Mouse (Mus musculus) frontal cortex, adult (tissue): ENCODE data around the gene Zglp1.

Experiments
- ATAC-seq: cut with Nextera tagmentation; 2 replicates; pipeline ENCODE4 v1.9.2; 2017; ENCODE audit warnings: mild to moderate bottlenecking, moderate library complexity, mixed read lengths; ENCODE audit not compliant: low TSS enrichment

Zglp1 gene

DNA sequence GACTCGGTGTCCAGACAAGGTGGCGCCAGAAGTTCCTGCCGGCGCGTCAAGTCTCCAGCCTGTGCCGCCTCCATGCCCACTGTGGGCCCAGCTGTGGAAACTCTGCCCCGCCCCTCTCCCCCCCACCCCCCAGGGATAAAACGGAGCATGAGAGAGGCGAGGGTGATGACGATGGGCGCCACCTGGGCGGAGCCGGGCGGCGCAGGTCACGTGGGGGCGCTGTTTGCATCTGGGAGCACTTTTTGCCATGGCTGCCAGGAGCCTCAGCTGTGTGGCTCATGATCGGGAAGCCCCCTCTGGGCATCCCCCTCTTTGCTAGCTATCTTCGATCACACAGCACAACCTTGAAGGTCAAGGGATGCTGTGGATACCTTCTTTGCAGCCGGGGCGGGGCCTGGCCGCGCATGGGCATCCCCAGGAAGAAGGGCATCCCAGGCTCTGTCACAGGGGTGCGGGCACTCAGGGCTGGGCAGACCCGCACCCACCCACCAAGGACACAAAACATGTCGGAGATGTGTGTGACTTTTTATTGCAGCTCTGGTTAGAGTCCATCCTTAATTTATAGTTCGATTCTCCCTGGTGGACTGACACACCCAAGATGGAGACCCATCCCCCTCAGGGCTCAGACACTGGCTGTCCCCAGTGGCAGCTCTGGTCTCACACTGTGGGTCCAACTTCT is at the start of gene Zglp1:
Zglp1 (minus strand) TSS at position 88 of the 679 bp plus-strand sequence.
- no peak for ATAC-seq

DNA sequence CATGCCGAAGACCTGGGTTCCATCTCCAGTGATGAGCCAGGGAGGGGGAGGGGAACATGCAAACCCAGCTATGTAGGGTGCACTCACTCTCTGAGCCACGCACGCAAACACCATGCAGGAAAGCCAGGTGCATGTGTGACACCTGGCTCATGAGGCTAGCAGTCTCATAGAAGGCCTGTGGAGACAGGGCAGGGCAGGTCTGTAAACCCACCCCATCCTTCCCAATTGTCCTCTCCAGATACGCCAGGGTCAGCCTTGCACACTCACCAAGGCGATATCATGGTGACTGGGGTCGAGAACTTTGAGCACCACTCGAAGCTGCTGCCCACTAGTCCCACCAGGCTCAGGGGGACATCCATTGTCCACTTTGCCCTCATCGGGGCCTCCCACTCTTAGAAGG is 48.2 kb upstream of the Zglp1 start:
- ATAC-seq = no peak

DNA sequence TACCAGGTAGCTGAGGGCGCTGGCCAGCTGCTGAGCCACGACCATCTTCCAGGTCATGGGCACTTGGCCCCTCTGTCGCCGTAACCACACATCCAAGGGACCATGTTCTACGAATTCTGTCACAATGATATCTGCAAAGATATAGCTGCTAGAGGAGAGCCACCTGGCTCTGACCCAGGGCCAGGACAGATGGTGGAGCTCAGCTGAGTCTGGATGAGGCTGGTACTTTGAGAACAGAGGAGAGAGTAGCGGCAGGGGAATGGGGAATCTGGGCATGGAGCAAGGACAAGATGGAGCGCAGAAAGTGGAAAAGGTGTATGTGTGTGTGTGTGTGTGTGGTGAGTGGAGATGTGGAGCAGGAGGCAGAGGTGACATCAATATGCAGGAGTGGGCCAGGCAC is 47.3 kb upstream of the Zglp1 start:
- no peak for ATAC-seq

DNA sequence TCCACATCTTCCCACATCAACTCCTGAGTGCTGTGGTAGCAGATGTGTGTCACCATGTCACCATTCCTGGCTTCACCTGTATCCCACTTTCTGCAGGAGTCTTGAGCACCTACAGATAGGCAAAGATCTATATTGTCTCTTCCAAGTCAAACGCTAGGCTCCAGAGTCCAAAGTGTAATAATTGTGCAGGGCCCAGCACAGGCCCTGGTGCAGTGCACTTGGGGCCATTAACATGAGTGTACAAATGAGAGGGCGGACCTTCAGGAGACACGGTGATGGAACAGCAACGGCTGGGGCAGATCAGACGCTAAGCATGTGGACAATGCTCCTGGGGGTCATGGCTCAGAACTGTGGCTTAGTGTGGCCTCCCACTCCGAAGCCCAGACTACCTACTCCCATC is 46.9 kb upstream of the Zglp1 start:
- ATAC-seq = no peak

DNA sequence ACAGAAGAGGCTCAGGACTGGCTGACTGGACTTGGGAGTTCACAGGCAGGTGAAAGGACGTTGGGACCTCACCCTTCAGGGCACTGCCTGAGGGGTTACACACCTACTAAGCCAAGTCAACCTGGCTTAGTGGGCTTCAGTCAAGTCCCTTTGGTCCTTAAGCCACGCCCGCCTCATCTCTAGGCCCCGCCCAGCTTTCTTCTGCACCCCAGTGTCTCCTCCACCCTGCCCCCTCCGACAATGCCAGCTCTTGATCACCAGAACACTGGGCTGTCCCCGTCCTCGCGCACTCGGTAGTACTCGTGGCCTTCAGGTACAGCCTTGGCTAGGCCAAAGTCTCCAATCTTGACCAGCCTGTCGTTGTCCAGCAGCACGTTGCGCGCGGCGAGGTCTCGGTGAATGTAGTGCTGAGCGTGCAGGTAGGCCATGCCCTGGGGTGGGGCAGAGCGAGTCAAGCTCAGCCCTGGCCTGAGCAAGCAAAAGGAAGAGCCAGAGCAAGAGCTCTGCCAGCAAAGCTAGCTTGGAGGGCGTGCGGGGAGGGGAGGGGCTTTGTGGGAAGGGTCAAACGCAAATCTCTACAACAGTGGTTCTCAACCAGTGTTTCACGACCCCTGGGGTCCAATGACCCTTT is 40.8 kb upstream of the Zglp1 start:
- no peak for ATAC-seq

DNA sequence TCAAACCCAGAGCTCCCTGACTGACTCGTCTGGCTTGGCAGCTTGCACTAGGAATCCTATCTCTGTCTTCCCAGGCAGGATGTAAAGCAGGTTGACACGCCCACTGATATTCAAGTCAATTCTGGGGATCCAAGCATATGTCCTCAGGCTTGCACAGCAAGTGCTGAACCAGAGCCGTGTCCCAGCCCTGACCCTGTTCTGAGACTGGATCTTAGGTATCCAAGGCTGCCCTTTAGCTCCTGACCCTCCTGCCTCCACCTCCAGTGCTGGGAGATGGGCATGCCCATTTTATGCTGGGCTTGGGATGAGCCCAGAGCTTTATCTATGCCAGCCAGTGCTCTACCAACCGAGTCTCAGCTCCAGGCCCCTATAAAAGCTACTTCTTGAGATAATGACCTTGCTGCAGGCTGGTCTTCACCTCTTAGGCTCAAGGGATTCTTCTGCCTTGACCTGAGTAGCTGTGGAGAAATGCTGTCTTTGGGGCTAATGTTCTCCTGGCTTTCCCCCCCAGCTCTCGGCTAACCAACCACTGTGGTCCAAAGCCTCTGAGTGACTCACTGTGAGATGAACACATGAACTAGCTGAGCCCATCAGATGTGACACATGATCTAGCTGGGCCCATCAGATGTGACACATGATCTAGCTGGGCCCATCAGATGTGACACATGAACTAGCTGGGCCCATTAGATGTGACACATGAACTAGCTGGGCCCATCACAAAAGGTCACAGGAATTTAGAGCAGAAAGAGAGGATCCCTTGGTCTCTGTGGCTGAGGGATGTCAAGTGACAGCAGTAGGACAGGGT is 39.1 kb upstream of the Zglp1 start:
- peak; percentile 84 for ATAC-seq

DNA sequence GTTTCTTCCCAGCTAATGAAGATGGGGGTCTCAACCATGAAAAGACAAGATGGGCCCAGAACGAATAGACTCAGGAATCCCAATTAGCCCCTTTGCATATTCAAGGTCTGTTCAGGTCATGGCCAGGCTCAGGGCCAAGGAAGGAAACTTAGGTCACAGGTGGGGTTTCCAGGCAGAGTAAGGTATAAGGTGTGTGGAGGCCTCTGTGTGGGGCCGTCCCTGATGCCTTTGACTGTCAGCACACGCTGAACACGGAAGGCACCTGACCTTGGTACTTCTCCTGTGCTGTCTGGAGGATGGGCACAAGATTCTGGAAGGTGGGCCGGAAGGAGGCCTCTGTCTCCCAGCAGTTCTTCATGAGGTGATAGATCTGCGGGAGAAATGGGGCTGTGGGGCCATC is 37.9 kb upstream of the Zglp1 start:
- ATAC-seq = no peak

DNA sequence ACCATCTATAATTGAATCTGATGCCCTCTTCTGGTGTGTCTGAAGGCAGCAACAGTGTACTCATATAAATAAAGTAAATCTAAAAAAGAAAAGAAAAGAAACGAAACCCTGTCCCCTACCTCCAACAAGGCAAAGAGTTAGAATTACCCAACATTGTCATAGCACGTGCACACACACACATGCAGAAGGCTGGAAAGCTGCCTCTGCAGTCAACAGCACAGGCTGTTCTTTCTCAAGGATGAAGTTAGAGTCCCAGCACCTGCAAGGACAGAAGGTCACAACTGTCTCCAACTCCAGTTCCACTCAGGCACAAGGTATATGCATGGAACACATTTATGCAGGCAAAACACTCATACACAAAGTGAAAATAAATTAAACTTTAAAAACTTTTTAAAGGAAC is 35.2 kb upstream of the Zglp1 start:
- no peak for ATAC-seq

DNA sequence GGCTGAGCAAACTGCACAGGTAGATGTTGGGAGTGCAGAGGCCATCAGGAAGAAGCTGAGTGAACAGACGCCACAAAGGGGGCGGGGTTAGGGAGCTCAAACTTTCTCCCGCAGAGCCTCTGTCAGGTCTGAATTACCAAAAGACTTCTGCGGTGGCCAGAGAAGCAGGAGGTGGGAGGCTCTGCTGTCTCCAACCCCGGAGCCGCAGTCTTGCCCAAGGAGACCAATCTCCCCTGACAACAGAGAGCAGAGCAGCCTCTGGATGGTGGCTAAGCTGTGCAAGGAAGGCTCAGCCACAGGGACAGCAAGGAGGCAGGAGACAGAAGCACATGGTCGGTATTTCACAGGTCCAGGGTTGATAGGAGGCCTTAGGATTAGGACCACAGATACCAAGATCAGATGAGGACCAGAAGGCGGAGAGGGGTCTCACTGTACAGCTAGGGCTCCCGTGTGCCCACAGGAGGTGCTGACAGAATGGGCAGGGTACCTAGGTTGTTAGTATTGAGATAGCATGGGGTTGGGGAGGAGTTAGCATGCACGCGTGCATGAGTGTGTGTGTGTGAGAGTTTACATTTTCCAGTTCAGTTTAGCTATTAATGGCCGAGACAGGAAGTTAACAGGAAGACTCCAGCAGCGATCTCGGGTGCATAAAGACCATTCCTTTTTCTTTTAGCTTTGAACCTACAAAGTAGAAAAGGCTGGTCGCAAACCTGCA is 33.7 kb upstream of the Zglp1 start:
- no peak for ATAC-seq

DNA sequence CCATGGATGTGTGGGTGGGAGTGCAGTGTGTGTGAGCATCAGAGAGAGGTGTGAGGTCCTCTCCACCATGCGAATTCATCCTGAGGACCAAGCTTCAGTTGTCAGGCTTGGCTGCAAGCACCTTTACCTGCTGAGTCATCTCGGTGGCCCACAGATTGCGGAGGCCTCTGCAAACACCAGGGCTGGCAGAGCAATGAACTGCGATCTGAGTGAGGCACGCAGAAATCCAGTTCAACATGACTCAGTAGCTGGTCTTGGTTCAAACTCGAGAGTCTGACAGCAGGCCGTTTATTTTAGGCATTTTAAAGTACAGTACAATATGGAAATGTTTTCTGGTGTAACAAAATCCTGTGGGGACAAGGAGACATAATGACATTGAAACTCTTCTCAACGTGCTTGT is 30.9 kb upstream of the Zglp1 start:
- ATAC-seq = peak; percentile 88

DNA sequence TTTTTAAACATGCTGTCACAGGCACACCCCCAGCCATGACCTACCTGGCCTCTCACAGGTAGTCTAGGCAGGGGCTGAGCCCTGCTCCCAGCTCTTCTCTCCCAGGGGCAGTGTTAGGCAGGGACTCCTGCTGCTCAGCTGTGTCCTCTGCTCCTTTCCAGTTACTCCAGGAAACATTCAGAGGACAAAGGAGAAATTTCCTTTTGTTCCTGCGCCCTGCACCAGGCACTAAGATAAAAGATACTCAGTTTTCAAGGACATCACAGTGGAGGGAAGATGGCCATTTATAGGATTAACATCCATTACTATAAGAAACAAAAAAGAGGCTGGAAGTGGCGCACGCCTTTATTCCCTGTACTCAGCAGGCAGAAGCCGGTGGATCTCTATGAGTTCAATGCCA is 29.1 kb upstream of the Zglp1 start:
- no peak for ATAC-seq

DNA sequence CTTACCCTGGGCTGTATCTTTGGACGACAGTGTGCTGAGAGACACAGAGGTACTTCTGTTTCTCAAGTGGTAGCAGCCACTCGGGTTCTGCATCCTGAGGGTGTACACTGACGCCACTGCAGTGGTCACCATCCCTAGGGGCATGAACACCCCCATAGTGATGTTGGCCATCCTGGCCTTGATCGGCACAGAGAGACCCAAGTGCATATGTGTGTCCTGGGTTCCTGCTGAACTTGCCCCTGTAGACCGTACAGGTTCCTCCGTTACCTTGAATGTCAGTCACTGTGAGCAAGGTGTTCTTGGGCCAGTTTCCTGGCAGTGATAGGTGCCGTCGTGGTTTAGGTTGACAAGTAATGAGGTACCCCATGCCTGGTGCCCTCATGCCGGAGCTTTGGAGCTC is 26.5 kb upstream of the Zglp1 start:
- ATAC-seq = no peak

DNA sequence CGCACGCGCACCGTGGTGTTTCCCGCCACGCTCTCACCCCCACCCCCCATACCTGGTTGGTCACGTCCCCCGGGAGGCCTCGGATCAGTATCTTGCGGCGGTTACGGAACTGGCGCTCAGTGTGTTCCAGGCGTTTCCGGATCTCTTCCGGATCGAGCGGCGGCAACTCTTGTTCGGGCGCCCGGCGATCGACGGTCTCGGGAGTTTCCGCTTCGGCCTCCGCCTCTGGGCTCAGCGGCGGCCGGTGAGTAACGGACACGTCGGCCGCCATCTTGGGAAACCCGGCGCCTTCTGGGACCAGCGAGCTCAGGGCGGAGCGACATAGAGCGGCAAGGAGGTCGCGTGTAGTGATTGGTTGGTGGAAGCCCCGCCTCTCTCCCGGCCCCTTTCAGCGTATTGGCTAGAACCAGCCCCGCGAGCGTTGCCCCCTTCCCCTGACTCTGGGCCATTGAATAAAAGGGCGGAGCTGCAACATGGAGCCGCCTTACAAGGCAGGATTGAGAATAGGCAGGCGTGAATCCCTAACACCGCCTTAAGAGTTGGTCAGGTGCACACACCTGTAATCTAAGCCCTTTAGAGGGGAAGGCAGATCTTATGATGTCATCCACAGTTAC is 24.9 kb upstream of the Zglp1 start, which contains the start of the genes Gm38431 and Raver1:
Gm38431 (minus strand) TSS at position 291 of the 614 bp plus-strand sequence.
Raver1 (minus strand) TSS at position 302 of the 614 bp plus-strand sequence.
- peak; percentile 95 for ATAC-seq

DNA sequence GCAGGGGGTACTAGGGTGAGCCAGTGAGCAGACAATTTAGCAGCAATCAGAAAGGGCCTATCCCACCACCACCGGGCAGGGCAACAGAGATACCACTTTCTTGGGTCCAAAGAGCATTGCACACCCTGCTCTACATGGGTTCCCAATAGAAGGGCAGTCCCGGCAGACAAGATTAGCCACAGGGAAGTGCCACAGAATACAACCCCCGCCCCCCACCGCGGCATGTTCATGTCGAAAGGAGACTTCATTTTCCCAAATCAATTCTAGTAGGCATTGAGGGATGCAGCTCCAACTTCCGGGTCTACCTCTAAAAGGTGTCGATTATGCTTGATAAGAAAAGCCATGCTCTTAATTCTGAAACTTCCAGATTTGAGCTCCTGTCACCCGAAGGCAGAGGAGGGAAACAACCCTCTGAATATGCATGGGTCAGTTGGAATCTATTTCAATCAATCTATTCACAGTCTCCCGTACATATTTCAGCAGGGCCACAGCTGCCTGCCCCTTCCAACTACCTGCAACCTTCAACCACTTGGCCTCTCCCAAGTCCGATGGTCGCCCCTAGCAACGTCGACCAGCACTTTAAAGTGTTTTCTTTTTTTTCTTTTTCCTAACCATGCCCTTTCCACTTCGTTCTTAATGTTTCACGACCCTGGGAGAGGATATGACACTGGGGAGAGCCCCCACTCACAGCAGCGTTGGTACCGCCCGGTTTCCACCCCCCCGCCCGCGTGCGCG is 24.2 kb upstream of the Zglp1 start:
- peak; percentile 3; the same call in 1 of the 2 replicates for ATAC-seq

DNA sequence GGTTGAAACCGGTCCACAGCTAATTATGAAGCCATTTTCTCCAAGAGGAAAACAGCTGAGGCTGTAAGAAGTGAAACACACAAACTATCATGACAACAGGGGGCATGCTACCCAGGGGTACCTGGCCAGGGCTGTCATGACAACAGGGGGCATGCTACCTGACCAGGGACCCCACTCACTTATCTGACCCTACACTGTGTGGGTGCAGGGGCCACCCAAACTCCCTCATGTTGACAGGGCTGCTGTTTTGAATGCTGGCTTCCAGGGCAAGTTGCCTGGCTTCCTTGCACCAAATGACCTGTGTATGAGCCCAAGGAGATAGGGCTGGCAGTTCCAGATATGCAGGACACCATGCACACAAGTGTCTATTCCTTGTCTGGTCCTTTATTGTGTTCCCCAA is 23.6 kb upstream of the Zglp1 start:
- ATAC-seq = no peak

DNA sequence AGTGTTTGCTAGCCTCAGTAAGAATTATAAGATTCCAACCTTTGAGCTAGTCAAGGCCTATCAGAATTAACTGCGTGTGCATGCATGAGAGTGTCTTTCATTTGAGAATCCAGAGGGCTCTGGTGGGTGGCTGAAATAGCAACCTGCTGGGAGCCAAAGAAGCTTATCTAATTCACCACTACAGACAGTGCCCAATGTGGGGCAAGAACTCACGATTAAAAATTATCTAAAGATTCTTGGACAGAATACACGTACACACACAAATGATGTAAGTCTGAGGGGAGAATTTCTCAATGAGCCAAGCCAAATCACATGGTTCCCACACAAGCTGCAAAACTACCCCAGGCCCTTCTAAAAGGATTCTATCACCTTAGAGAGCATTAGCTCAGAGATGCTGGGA is 16.4 kb upstream of the Zglp1 start:
- ATAC-seq = no peak

DNA sequence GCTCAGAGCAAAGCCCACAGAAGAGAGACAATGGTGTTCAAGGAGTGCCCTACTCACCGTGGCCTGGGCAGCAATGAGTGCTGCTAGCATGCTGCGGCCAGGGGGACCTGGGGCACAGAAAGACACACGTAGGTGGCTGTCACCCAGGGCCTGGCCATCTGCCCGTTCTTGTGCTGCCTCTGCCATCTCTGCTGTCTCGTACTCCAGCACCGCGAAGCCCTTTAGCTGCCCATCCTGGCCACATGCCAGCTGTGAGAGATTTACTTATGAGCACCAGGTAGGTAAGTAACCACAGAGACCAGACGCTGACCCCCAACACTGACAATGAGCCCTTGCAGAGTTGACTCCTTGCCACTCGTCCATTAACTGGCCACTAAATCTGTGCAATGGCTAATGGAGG is 14.2 kb upstream of the Zglp1 start:
- no peak for ATAC-seq

DNA sequence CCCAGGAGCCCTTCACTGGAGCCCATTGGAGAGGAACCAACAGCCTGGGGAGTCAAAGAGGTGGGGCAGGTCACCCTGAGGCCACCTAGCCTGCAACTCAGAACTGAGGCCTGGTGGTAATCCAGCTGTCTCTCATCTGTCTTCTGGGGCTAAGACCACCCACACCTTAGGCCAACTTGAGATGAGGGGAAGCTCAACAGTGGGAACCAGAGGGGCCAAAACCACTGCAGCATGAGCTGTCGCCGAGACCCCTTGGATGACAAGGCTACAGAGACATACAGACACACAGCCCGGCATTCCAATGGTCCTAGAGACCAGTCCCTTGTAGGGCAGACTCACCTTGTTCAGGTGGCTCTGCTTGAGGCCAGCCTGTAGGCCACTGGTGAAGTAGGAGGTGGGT is 8.7 kb upstream of the Zglp1 start:
- ATAC-seq = no peak

DNA sequence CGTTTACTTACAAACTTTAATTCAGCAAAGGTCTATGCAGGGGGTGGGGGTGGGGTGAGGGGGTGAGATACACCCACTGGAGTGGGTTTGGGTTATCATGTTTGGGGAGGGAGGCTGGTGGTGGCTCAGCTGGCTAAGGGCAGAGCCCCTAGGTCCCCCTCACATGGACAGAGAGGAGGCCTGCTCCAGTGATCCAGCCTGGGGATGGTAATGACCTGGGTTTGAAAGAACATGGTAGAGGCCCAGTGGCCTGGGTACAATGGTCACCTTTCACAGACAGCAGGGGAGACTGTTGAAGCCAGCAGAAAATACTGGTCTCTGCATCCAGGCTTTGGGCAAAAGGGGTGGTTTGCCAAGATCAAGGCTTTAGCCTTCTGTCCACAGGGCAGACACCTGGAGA is 7.3 kb upstream of the Zglp1 start:
- ATAC-seq = no peak

DNA sequence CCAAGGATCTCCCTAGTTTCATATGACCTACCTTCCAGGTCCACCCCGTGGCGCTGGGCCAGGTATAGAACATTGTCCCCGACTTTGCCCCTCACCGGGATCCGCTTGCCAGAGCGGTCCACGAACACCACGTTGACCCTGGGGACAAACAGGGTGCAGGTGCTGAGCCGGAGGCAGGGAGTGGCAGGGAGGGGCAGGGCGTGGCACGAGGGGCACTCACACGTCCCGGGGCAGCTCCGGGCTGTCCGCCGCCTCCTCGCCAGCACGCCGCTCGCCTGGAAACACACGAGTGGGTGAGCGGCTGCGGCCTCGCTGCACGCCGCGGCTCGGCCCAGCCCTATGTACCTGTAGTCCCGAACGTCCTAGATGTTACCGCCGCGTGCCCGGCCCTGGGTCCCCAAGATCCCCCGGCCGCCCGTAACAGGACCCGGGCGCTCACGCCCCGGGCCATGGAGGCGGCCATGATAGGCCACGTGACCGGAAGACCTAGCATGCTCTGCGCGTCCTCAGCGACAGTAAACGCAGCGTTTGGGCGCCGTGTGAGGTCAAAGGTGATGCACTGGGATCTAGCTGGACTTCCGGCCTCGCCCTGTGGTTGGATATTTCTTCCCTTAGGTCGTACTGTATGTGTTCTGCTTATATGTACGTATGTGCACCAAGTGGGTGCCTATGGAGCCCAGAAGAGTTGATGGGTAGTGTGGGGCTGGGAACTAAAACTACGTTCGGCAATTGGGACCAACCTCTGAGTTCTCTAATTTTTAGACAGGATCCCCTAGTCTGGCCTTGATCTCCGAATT is 6.3 kb upstream of the Zglp1 start, which contains the start of the genes Gm49373 and Fdx1l:
Gm49373 (minus strand) TSS at position 53 of the 797 bp plus-strand sequence.
Fdx1l (minus strand) TSS at position 571 of the 797 bp plus-strand sequence.
- peak; percentile 84 for ATAC-seq
